Mouse (Mus musculus) CD4-positive naive resting alpha-beta T cell, adult 57 days (primary cell): ENCODE results near the gene Art4. TPM values are rescaled to one million over a fixed set of nuclear protein-coding genes. Genes with fewer than 3 reads are reported as not detected.

Experiments
- total RNA-seq: library from RNA; stranded (reverse); gene quantifications from one replicate; pipeline ENCODE4 v1.2.4, GENCODE M21; 2023

The Art4 gene
- total RNA-seq: 2.5 TPM

DNA sequence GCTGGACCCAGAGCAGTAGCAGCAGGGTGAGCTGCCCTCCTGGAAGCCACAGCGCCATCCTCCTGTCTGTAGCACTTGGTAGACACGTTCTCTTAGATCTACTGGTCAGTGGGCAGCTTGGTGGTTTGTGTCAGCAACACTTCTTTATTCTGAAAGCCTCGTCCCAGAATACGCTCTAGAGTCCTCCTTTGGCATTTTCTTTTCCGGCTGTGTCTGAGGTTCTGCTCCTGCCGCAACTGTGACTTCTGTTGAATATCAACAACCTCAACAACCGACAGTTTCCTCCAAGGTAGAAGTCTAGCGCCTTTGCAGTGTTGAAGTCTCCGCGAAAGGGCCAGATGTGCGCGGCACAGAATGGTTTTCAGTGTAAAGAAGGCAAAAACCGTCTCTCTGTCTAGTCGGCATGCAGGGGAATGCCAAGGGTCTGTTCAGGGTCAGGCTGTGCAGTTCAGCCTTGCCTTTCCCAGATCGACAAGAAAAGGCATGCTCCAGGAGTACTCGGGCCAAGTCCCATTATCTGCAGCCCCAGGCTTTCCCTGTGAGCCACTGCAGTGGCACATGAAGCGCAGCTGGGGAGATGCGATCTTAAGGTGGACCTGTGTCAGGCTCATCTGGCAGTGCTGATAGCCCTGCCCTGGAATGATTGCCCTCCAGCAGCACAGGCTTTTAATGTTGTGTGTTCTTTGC lies at the start of gene Art4:
TSS of gene Art4 (minus strand) at position 548 of the 687 bp plus-strand sequence.

DNA sequence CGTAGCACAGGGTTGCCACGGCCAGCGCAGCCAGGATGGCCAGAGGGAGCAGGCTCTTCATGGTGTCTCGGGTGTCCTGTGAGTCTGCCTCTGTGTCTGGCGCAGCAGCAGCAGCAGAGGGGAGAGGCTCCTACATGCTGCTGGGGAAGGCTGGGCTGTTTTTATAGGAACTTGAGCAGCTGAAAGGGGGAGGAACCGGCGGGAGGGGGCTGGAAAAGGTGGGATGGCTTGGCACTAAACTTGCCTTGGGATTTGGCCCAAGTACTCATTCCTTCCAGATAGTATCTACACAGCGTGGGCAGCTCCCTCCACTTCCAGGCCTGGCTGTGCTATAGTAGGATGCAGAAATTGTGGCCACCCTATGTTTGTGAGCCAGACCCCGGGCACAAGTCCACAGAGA lies 18.1 kb upstream of the Art4 start, which contains the start of gene Mgp:
TSS of gene Mgp (minus strand) at position 154 of the 400 bp plus-strand sequence.

GRCm38 (mm10) chr6:136835352-136835751 lies 22.2 kb downstream of the Art4 start, which contains the start of gene Smco3:
Smco3 (minus strand) TSS chr6:136835452.

GRCm38 (mm10) chr6:136827881-136828561 lies 29.5 kb downstream of the Art4 start, which contains the start of gene Wbp11:
Wbp11 (minus strand) TSS chr6:136828233.

DNA sequence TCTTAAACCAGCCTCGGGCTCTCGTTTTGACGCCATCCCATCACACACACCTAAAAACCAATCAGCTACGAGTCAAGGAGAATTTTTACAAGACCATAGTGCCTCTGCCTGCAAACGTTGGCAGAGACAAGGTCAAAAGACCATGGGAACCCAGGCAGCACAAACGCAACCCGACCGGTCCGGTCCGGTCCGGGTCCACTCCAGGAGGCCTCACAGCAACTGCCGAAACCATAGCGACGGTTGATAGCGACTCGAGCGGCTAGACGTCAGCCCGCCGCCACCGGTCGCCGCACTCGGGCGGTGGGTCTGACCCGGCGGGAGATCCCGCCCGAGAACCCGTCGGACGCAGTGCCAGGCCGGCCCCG lies 30.0 kb downstream of the Art4 start, which contains the start of gene BC049715:
TSS of gene BC049715 (plus strand) at position 111 of the 365 bp plus-strand sequence.

GRCm38 (mm10) chr6:136808014-136808417 lies 49.5 kb downstream of the Art4 start, which contains the start of gene H2afj:
H2afj (plus strand) TSS chr6:136808244.

DNA sequence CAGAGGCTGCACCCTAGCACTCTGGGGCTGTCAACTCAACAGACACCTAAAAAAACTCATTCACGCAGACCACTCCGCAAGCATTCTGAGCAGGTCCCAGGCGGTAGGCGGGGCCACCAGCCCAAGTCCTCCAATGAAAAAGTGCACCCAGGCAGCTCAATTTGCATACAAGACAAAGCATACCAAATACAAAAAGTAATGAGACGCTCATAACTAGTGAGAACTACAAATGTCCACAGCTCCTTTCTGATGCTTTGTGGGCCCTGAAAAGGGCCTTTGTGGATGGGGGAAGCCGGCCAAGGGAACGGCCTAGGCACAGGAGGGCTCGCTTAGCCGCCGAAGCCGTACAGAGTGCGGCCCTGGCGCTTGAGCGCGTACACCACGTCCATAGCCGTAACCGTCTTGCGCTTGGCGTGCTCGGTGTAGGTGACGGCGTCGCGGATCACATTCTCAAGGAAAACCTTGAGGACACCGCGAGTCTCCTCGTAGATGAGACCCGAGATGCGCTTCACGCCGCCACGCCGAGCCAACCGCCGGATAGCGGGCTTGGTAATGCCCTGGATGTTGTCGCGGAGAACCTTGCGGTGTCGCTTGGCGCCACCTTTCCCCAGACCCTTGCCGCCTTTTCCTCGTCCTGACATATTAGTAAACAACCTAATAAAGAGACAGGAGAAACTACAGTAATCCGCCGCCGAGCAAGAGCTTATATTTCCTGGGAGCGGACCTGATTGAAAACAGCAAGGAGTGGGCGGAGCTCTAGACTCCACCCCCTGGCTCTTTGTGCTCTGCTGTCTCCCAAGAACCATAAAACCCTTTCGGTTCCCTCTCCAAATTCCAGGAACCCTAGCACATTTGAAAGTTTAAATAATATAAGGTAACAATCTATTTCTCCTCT lies 53.5 kb downstream of the Art4 start, which contains the start of gene Hist4h4:
TSS of gene Hist4h4 (minus strand) at position 677 of the 895 bp plus-strand sequence.

Other genes starting within 250 kb of the Art4 start
- 12.4 TPM for gene Plbd1, start 195.8 kb downstream of the Art4 start, total RNA-seq
- gene Gucy2c, start 76.0 kb downstream of the Art4 start, total RNA-seq: not detected
- gene Hist4h4, start 53.3 kb downstream of the Art4 start, total RNA-seq: 18.8 TPM
- 66.6 TPM for gene H2afj, start 49.5 kb downstream of the Art4 start, total RNA-seq
- 6.7 TPM for gene BC049715, start 30.1 kb downstream of the Art4 start, total RNA-seq
- 172 TPM for gene Wbp11, start 29.5 kb downstream of the Art4 start, total RNA-seq
- not detected for gene Smco3, start 22.3 kb downstream of the Art4 start, total RNA-seq
- gene Mgp, start 18.1 kb upstream of the Art4 start, total RNA-seq: 1.6 TPM
- gene Erp27, start 64.4 kb upstream of the Art4 start, total RNA-seq: 10.5 TPM
- gene Pde6h, start 66.1 kb upstream of the Art4 start, total RNA-seq: 0.15 TPM
- 931 TPM for gene Arhgdib, start 84.2 kb upstream of the Art4 start, total RNA-seq